Mouse (Mus musculus) ES-E14 (cell line): ENCODE measurements at regions not wholly inside any gene's neighbourhood (a gene's known extent, or its start where the extent isn't known, plus 50 kb on each side); places are given as distances from the start of the nearest gene placed in this dataset.

ENCODE experiments used
- DNase-seq: peaks from one replicate; pipeline ENCODE4 v3.0.0-alpha.2; 2013; ENCODE audit warnings: low read depth, low spot score
- H3K27ac ChIP-seq: 2 replicates; pipeline ENCODE4 v1.5.1; 2012; ENCODE audit warnings: low read depth, mild to moderate bottlenecking, low read length, moderate library complexity, mixed read lengths; ENCODE audit not compliant: poor library complexity, insufficient read depth, severe bottlenecking
- H3K36me3 ChIP-seq: 2 replicates; pipeline ENCODE4 v1.6.1; 2012; ENCODE audit warnings: mild to moderate bottlenecking, low read length, moderate library complexity, mixed read lengths; ENCODE audit not compliant: control insufficient read depth, poor library complexity, insufficient read depth, severe bottlenecking
- H3K4me1 ChIP-seq, 2 experiments: fragments of 150-350 bp in 1 of 2; sonication (generic) in 1 of 2; 2 replicates each; pipeline ENCODE4 v1.6.1; 2012; ENCODE audit warnings: low read length in 2 of 2, mild to moderate bottlenecking in 1 of 2, mixed read lengths in 1 of 2; ENCODE audit not compliant: control insufficient read depth in 2 of 2, insufficient read depth in 2 of 2, poor library complexity in 1 of 2
- H3K4me3 ChIP-seq, 2 experiments: fragments of 150-350 bp in 1 of 2; sonication (generic) in 1 of 2; 2 replicates each; pipeline ENCODE4 v1.5.1; 2012; ENCODE audit warnings: low read length in 2 of 2, low read depth in 1 of 2, mild to moderate bottlenecking in 1 of 2, mixed read lengths in 1 of 2; ENCODE audit not compliant: insufficient read depth in 1 of 2, poor library complexity in 1 of 2, severe bottlenecking in 1 of 2
- H3K9ac ChIP-seq: 2 replicates; pipeline ENCODE4 v1.6.1; 2012; ENCODE audit warnings: low read depth, mild to moderate bottlenecking, low read length, mixed read lengths; ENCODE audit not compliant: poor library complexity, insufficient read depth, severe bottlenecking
- H3K9me3 ChIP-seq: fragments of 150-350 bp; sonication (generic); 2 replicates; pipeline ENCODE4 v1.6.1; 2012; ENCODE audit warnings: low read depth, mild to moderate bottlenecking, low read length; ENCODE audit not compliant: control insufficient read depth, insufficient read depth
- CHD2 ChIP-seq: IDR thresholded peaks from 2 replicates; pipeline ENCODE4 v1.6.1; 2014; ENCODE audit warnings: mild to moderate bottlenecking, low read depth, low read length, inconsistent platforms
- HCFC1 ChIP-seq: IDR thresholded peaks from 2 replicates; pipeline ENCODE4 v1.6.1; 2012; ENCODE audit warnings: low read length, inconsistent platforms, borderline replicate concordance; ENCODE audit not compliant: insufficient read depth
- MAFK ChIP-seq: IDR thresholded peaks from 2 replicates; pipeline ENCODE4 v1.6.1; 2014; ENCODE audit warnings: mild to moderate bottlenecking, low read depth, low read length, inconsistent platforms; ENCODE audit not compliant: insufficient read depth
- ZC3H11A ChIP-seq: IDR thresholded peaks from 2 replicates; pipeline ENCODE4 v1.6.1; 2012; ENCODE audit warnings: low read depth, mild to moderate bottlenecking, inconsistent platforms, low read length, borderline replicate concordance
- ZNF384 ChIP-seq: IDR thresholded peaks from 2 replicates; pipeline ENCODE4 v1.6.1; 2012; ENCODE audit warnings: low read depth, low read length, inconsistent platforms
- in situ Hi-C, 2 experiments: fragments of 600-800 bp; cut with MboI; formaldehyde crosslinking; loops; one replicate each; pipeline ENCODE4 v1.15.1; 2025; ENCODE audit warnings: low sequenced_read_pairs in 2 of 2, inconsistent platforms in 1 of 2; ENCODE audit not compliant: unreplicated experiment in 2 of 2

DNA sequence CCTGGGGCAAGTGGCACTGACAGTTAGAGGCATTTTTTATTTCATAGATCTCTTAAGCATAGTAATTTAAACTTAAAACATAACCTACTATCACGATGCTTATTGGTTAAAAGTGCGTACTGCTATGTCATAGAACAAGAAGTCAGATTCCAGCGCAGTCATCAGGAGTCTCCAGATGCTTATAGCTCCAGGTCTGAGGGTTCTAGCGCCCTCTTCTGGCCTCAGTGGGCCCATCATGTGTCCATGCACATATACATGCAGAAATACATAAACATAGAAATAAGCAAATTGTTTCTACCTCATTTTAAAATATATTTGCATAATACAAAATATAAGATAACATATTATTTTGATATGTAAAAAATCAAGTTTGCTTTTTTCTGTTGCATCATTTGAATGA is 1002.8 kb upstream of the Adgrl2 start:
- DNase-seq: peak; percentile 22
- Histone ChIP-seq H3K27ac (no peak overlapping the region), H3K4me1 (no peaks in the 10 kb centered on the region), H3K9ac (no peak overlapping the region), H3K4me3 (no peak overlapping the region), H3K9me3 (no peaks in the 10 kb centered on the region), H3K36me3 (no peaks in the 10 kb centered on the region)
- in situ Hi-C loops: no loop called here
- no peak for TF ChIP-seq ZC3H11A
- TF ChIP-seq MAFK: no peak
- TF ChIP-seq HCFC1: no peak
- TF ChIP-seq ZNF384: no peak
- TF ChIP-seq CHD2: no peak

DNA sequence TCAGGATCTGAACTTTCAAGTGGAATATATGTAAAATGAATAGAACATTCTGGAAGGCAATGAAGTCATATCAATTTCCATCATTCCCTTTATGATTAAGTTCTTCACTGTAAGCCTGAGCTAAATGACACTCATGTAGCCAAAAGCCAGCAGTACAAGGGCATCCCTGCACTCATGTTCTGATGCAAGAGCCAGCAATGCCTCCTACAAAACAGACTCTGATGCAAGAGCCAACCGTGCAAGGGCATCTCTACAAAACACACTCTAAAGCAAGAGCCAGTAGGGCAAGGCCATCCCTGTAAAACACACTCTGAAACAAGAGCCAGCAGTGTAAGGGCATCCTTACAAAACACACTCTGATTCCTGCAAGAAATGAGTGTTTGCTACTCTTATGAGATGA is 997.4 kb upstream of the Adgrl2 start:
- Histone ChIP-seq H3K36me3 (no peaks in the 10 kb centered on the region), H3K4me1 (no peaks in the 10 kb centered on the region), H3K9me3 (no peaks in the 10 kb centered on the region), H3K4me3 (no peak overlapping the region), H3K9ac (no peak overlapping the region), H3K27ac (no peak overlapping the region)
- in situ Hi-C loops: no loop called here
- DNase-seq: no peak
- TF ChIP-seq HCFC1 (no peak), CHD2 (no peak), MAFK (no peak), ZC3H11A (no peak), ZNF384 (no peak)

DNA sequence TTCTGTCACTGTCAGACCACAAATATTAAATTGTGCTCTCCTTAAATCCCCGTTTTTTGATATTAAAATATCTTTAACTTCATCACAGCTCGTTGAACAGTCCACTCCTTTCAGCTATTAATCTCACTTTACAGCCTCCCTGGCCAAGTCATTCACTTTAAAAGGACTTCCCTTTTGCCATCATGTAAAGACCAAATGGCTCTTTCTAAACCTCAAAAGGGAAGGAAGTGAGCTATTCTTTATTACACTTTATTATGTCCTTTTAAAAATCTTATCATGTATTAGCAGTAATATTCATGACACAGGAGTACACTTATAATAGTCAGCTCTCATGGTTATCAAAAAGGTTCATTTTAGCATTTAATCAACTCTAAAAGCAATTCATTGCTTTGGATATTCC is 966.6 kb upstream of the Adgrl2 start:
- Histone ChIP-seq H3K9me3 (no peaks in the 10 kb centered on the region), H3K27ac (no peak overlapping the region), H3K4me1 (no peaks in the 10 kb centered on the region), H3K9ac (no peak overlapping the region), H3K36me3 (no peaks in the 10 kb centered on the region), H3K4me3 (no peak overlapping the region)
- DNase-seq: no peak
- in situ Hi-C loops: no loop called here
- TF ChIP-seq HCFC1 (no peak), MAFK (no peak), ZC3H11A (no peak), CHD2 (no peak), ZNF384 (no peak)

DNA sequence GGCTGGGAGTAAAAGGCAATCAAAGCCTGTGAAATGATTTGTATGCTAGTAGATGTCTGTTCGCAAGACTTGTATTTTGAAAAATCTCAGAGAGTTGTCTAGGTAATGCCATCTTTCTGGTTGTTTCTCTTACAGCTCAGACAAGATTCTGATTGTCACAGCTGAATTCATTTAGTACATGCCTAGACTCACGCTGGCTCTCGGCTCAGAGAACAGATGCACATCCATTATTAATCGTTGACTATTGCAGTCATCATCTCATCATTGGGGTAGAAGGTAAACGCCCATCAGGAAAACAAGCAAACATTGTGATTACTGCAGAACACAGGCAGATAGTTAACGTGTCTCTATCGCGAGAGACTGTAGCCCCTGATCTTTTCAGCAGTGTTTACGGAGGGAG is 945.8 kb upstream of the Adgrl2 start:
- Histone ChIP-seq H3K36me3 (no peaks in the 10 kb centered on the region), H3K9me3 (no peaks in the 10 kb centered on the region), H3K27ac (no peak overlapping the region), H3K4me3 (no peak overlapping the region), H3K9ac (no peak overlapping the region), H3K4me1 (no peaks in the 10 kb centered on the region)
- no peak for TF ChIP-seq HCFC1
- no peak for TF ChIP-seq ZC3H11A
- TF ChIP-seq MAFK: no peak
- no peak for TF ChIP-seq ZNF384
- TF ChIP-seq CHD2: no peak
- no peak for DNase-seq
- in situ Hi-C loops: no loop called here

DNA sequence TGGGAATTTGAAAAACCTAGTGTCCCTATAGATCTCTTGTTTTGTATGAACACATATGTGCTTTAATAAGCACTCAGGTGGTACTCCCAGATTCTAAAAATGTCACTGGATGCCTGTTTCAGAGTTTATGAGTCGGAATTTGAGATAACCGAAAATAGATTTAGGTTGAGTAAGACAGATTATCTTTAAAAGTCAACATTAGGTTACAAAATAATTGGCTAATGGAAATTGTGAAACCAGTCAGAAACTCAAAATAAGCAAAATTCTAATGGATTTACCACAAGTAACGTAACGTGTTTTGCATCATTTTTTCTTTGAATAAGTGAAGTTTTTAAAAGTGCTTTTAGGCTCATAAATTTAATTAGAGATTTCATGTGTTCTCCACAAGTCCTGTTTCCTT is 944.5 kb upstream of the Adgrl2 start:
- no peak overlapping the region for H3K27ac ChIP-seq
- TF ChIP-seq ZC3H11A: no peak
- no peak for TF ChIP-seq HCFC1
- no peak for TF ChIP-seq ZNF384
- no peak for TF ChIP-seq MAFK
- no peak for TF ChIP-seq CHD2
- no peaks in the 10 kb centered on the region for H3K36me3 ChIP-seq
- H3K9me3 ChIP-seq: no peaks in the 10 kb centered on the region
- no peaks in the 10 kb centered on the region for H3K4me1 ChIP-seq
- H3K4me3 ChIP-seq: no peak overlapping the region
- H3K9ac ChIP-seq: no peak overlapping the region
- in situ Hi-C loops: no loop called here
- no peak for DNase-seq
